Mouse (Mus musculus): Measurements from ENCODE around the gene Srd5a3. TPM values are rescaled to one million over a fixed set of nuclear protein-coding genes. Genes with fewer than 3 reads are reported as not detected.
A peak's percentile ranks its signal among the peaks of the same experiment; 100 is the strongest.
"Not testable (repeated sequence)": the region's sequence is repeated elsewhere in the genome, so short reads cannot be mapped to it uniquely, and the experiment has no call there.

Srd5a3 gene
- 16.1 and 16.7 TPM in 2 replicates for polyA plus RNA-seq (2014; fragmentation: Nextera tagmentation; extraction: Ambion mirVana)

DNA sequence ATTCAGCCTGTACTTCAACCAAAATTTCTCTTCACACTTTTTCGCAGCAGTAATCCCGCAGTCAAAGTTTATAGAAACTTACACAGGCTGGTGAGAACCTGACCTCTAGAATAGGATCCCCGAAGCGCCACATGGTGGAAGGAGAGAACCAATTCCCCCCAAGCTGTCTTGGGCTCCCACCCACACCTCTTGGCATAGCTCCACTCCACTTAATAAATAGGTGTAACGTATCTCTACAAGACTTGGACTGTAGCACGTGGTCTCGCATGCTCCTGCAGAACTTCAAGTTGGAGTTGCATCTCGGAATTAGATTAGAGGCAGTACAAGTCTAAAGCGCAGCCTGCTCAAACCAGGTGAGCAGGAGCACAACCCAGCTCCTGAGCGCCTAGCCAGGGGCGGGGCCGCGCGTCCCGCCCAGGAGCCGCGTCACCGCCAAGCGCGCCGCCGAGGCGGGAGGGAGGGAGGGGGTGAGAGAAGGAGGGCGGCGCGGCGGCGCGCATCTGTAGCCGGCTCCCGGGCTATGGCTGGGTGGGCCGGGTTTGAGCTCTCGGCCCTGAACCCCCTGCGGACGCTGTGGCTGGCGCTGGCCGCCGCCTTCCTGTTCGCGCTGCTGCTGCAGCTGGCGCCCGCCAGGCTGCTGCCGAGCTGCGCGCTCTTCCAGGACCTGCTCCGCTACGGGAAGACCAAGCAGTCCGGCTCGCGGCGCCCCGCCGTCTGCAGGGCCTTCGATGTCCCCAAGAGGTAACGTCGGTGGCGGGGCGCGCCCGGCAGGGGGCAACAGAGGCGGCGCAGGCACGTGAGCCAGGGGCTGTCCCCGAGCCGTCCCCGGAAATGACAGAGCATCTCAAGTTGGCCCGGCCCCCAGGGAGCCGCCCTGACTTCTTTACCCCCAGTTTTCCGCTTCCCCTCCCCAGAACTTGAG is at the start of gene Srd5a3:
Gene Srd5a3 (plus strand): TSS at position 464 of the 922 bp plus-strand sequence.
- 1% methylated on average over 64 of the region's 69 CpGs for WGBS
- no peaks in the 10 kb centered on the region for H3K27me3 ChIP-seq (ENCODE audit: control insufficient read depth, insufficient read depth, low read length)
- no peaks in the 10 kb centered on the region for H3K9me3 ChIP-seq (ENCODE audit: control insufficient read depth, low read length)
- no peaks in the 10 kb centered on the region for H3K4me1 ChIP-seq (replicated peaks; ENCODE audit: control insufficient read depth, insufficient read depth, low read length)
- peak within 1 kb of the TSS; percentile 71 for H3K9ac ChIP-seq (ENCODE audit: low read depth, low read length)
- peak within 1 kb of the TSS; percentile 59 for H3K4me3 ChIP-seq (ENCODE audit: low read depth, low read length)
- H3K36me3 ChIP-seq (ENCODE audit: control insufficient read depth, insufficient read depth, low read length), result no peaks in the 10 kb centered on the region
- H3K27ac ChIP-seq (ENCODE audit: low read depth, low read length), result peak within 1 kb of the TSS; percentile 85
- peak within 1 kb of the TSS; percentile 65 for H3K4me2 ChIP-seq (replicated peaks; ENCODE audit: low read depth, low read length)
- DNase-seq (ENCODE audit: low spot score) (peak; percentile 95), ATAC-seq (ENCODE audit: low FRiP score) (peak; percentile 95)

- not testable (repeated sequence) for H3K4me1 ChIP-seq (replicated peaks; ENCODE audit: control insufficient read depth, insufficient read depth, low read length); H3K9me3 ChIP-seq (ENCODE audit: control insufficient read depth, low read length); DNase-seq (ENCODE audit: low spot score); H3K36me3 ChIP-seq (ENCODE audit: control insufficient read depth, insufficient read depth, low read length); ATAC-seq (ENCODE audit: low FRiP score); H3K9ac ChIP-seq (ENCODE audit: low read depth, low read length); H3K4me2 ChIP-seq (replicated peaks; ENCODE audit: low read depth, low read length); H3K4me3 ChIP-seq (ENCODE audit: low read depth, low read length); H3K27me3 ChIP-seq (ENCODE audit: control insufficient read depth, insufficient read depth, low read length); H3K27ac ChIP-seq (ENCODE audit: low read depth, low read length)
- 75% methylated on average over 5 of the region's 5 CpGs for WGBS
These were observed 36.3 kb upstream of the Srd5a3 start for GRCm38 (mm10) chr5:76103809-76104208.

DNA sequence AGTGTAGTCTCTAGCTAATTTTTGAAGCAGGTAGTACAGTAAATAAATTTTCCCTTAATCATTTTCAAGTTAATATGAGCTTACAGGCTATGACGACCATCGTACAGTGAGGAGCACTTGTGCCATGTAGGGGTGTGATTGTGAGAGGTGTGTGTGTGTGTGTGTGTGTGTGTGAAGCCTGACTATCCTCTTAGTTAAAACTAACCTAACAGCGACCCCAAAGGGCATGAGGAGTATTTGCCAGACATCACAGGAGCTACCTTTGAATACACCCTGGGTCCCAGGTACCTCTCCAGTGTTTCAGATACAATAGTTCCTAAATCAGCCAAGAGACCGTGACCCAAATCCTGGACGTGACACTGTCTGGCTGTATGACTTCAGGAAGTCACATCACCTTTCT is 32.8 kb upstream of the Srd5a3 start:
- Histone ChIP-seq H3K9ac (ENCODE audit: low read depth, low read length) (no peak overlapping the region), H3K27ac (ENCODE audit: low read depth, low read length) (no peak overlapping the region), H3K4me2 (replicated peaks; ENCODE audit: low read depth, low read length) (no peak overlapping the region), H3K4me1 (replicated peaks; ENCODE audit: control insufficient read depth, insufficient read depth, low read length) (no peaks in the 10 kb centered on the region), H3K27me3 (ENCODE audit: control insufficient read depth, insufficient read depth, low read length) (no peaks in the 10 kb centered on the region), H3K4me3 (ENCODE audit: low read depth, low read length) (no peak overlapping the region), H3K36me3 (ENCODE audit: control insufficient read depth, insufficient read depth, low read length) (no peaks in the 10 kb centered on the region), H3K9me3 (ENCODE audit: control insufficient read depth, low read length) (no peaks in the 10 kb centered on the region)
- WGBS, result 84% methylated on average over 5 of the region's 5 CpGs
- no peak for ATAC-seq (ENCODE audit: low FRiP score)
- no peak for DNase-seq (ENCODE audit: low spot score)

GRCm38 (mm10) chr5:76108496-76108895 is 31.6 kb upstream of the Srd5a3 start:
- Histone ChIP-seq H3K27ac (ENCODE audit: low read depth, low read length) (no peak overlapping the region), H3K27me3 (ENCODE audit: control insufficient read depth, insufficient read depth, low read length) (no peaks in the 10 kb centered on the region), H3K4me3 (ENCODE audit: low read depth, low read length) (no peak overlapping the region), H3K36me3 (ENCODE audit: control insufficient read depth, insufficient read depth, low read length) (no peaks in the 10 kb centered on the region), H3K4me1 (replicated peaks; ENCODE audit: control insufficient read depth, insufficient read depth, low read length) (no peaks in the 10 kb centered on the region), H3K4me2 (replicated peaks; ENCODE audit: low read depth, low read length) (no peak overlapping the region), H3K9me3 (ENCODE audit: control insufficient read depth, low read length) (no peaks in the 10 kb centered on the region), H3K9ac (ENCODE audit: low read depth, low read length) (no peak overlapping the region)
- WGBS, result 86% methylated on average over 3 of the region's 3 CpGs
- ATAC-seq (ENCODE audit: low FRiP score) (no peak), DNase-seq (ENCODE audit: low spot score) (no peak)

GRCm38 (mm10) chr5:76111173-76111572 is 28.9 kb upstream of the Srd5a3 start:
- Histone ChIP-seq H3K4me2 (replicated peaks; ENCODE audit: low read depth, low read length) (no peak overlapping the region), H3K36me3 (ENCODE audit: control insufficient read depth, insufficient read depth, low read length) (no peaks in the 10 kb centered on the region), H3K4me1 (replicated peaks; ENCODE audit: control insufficient read depth, insufficient read depth, low read length) (no peaks in the 10 kb centered on the region), H3K27me3 (ENCODE audit: control insufficient read depth, insufficient read depth, low read length) (no peaks in the 10 kb centered on the region), H3K27ac (ENCODE audit: low read depth, low read length) (no peak overlapping the region), H3K9ac (ENCODE audit: low read depth, low read length) (no peak overlapping the region), H3K9me3 (ENCODE audit: control insufficient read depth, low read length) (no peaks in the 10 kb centered on the region), H3K4me3 (ENCODE audit: low read depth, low read length) (no peak overlapping the region)
- no peak for DNase-seq (ENCODE audit: low spot score)
- ATAC-seq (ENCODE audit: low FRiP score), result no peak
- whole genome bisulfite sequencing, result 82% methylated on average over 3 of the region's 3 CpGs

DNA sequence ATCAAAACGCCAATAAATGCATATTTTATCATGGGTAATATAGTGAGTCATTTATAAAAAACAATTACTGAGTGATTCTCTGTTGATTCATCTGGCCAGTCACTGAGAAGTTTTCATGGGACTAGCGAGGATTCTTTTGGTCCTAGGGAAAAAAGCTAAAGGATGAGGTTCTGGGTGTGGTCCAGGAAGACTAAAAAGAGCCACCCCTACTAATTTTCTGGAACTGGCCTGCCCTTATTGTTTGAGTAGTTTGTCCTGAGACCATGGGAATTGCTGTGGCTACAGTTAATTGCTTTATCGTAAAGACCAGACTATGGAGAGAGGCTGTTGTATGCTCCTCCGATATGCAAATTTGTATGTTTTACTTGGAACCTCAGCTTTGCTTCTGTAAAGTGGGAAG is 28.1 kb upstream of the Srd5a3 start:
- no peak for DNase-seq (ENCODE audit: low spot score)
- 88% methylated on average over 4 of the region's 4 CpGs for WGBS
- H3K27ac ChIP-seq (ENCODE audit: low read depth, low read length), result no peak overlapping the region
- H3K4me2 ChIP-seq (replicated peaks; ENCODE audit: low read depth, low read length), result no peak overlapping the region
- H3K4me1 ChIP-seq (replicated peaks; ENCODE audit: control insufficient read depth, insufficient read depth, low read length), result no peaks in the 10 kb centered on the region
- no peaks in the 10 kb centered on the region for H3K9me3 ChIP-seq (ENCODE audit: control insufficient read depth, low read length)
- no peak overlapping the region for H3K9ac ChIP-seq (ENCODE audit: low read depth, low read length)
- no peaks in the 10 kb centered on the region for H3K27me3 ChIP-seq (ENCODE audit: control insufficient read depth, insufficient read depth, low read length)
- no peak for ATAC-seq (ENCODE audit: low FRiP score)
- no peaks in the 10 kb centered on the region for H3K36me3 ChIP-seq (ENCODE audit: control insufficient read depth, insufficient read depth, low read length)
- H3K4me3 ChIP-seq (ENCODE audit: low read depth, low read length), result no peak overlapping the region

- ATAC-seq (ENCODE audit: low FRiP score) (no peak), DNase-seq (ENCODE audit: low spot score) (no peak)
- Histone ChIP-seq H3K27me3 (ENCODE audit: control insufficient read depth, insufficient read depth, low read length) (no peaks in the 10 kb centered on the region), H3K9me3 (ENCODE audit: control insufficient read depth, low read length) (no peaks in the 10 kb centered on the region), H3K4me1 (replicated peaks; ENCODE audit: control insufficient read depth, insufficient read depth, low read length) (no peaks in the 10 kb centered on the region), H3K9ac (ENCODE audit: low read depth, low read length) (no peak overlapping the region), H3K4me3 (ENCODE audit: low read depth, low read length) (no peak overlapping the region), H3K4me2 (replicated peaks; ENCODE audit: low read depth, low read length) (no peak overlapping the region), H3K27ac (ENCODE audit: low read depth, low read length) (no peak overlapping the region), H3K36me3 (ENCODE audit: control insufficient read depth, insufficient read depth, low read length) (no peaks in the 10 kb centered on the region)
- 78% methylated on average over 8 of the region's 8 CpGs for WGBS
These were observed 24.5 kb upstream of the Srd5a3 start for GRCm38 (mm10) chr5:76115436-76116041.

GRCm38 (mm10) chr5:76118441-76118840 is 21.6 kb upstream of the Srd5a3 start:
- no peaks in the 10 kb centered on the region for H3K36me3 ChIP-seq (ENCODE audit: control insufficient read depth, insufficient read depth, low read length)
- WGBS, result 32% methylated on average over 7 of the region's 7 CpGs
- no peaks in the 10 kb centered on the region for H3K9me3 ChIP-seq (ENCODE audit: control insufficient read depth, low read length)
- DNase-seq (ENCODE audit: low spot score), result peak; percentile 77
- no peaks in the 10 kb centered on the region for H3K4me1 ChIP-seq (replicated peaks; ENCODE audit: control insufficient read depth, insufficient read depth, low read length)
- H3K27me3 ChIP-seq (ENCODE audit: control insufficient read depth, insufficient read depth, low read length), result no peaks in the 10 kb centered on the region
- no peak overlapping the region for H3K27ac ChIP-seq (ENCODE audit: low read depth, low read length)
- H3K4me2 ChIP-seq (replicated peaks; ENCODE audit: low read depth, low read length), result no peak overlapping the region
- no peak overlapping the region for H3K4me3 ChIP-seq (ENCODE audit: low read depth, low read length)
- H3K9ac ChIP-seq (ENCODE audit: low read depth, low read length), result no peak overlapping the region
- ATAC-seq (ENCODE audit: low FRiP score), result no peak

DNA sequence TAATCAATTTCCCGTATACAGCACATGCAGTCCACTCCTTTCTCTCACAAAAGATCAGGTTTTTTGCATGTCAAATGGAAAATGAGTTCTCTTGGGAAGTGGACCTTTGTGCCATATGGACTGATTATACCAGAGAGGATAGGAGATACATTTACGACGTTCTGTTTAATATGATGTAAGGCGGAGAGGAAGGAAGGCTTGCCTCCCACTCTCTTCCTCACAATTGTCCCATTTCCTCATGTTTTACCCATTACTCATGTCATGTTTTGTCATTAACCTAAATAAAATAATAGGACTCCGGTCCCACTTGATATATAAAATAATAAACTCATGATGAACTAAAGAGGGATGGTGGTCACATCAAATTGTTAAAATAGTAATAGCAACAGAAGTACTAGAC is 19.4 kb upstream of the Srd5a3 start:
- Histone ChIP-seq H3K9me3 (ENCODE audit: control insufficient read depth, low read length) (no peaks in the 10 kb centered on the region), H3K27me3 (ENCODE audit: control insufficient read depth, insufficient read depth, low read length) (no peaks in the 10 kb centered on the region), H3K36me3 (ENCODE audit: control insufficient read depth, insufficient read depth, low read length) (no peaks in the 10 kb centered on the region), H3K4me3 (ENCODE audit: low read depth, low read length) (no peak overlapping the region), H3K4me1 (replicated peaks; ENCODE audit: control insufficient read depth, insufficient read depth, low read length) (no peaks in the 10 kb centered on the region), H3K9ac (ENCODE audit: low read depth, low read length) (no peak overlapping the region), H3K27ac (ENCODE audit: low read depth, low read length) (no peak overlapping the region), H3K4me2 (replicated peaks; ENCODE audit: low read depth, low read length) (no peak overlapping the region)
- WGBS, result 88% methylated on average over 5 of the region's 5 CpGs
- no peak for DNase-seq (ENCODE audit: low spot score)
- ATAC-seq (ENCODE audit: low FRiP score), result no peak

Measured in hindbrain, embryonic 11.5 days (tissue).